20 mouse cellular contexts compared by ENCODE assay signal in the genomic region with DNA sequence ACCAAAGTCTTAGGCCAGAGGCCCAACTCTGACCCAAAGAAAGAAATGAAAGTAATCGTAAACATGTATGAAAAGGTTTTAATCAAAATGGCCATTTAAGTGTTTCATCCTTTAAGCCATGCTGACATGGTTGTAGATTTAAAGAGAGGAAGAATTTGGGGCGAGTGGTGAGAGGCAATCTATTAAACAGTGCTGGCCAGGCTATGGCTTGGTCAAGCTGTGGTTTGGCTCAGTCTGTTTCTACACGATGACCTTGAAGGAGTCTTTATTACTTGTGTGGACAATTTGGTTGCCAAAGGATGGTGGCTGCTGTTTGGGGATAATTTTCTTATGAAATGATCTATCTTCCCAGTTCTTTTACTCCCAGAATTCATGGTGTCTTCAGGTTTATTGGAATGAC. TPM values are rescaled to one million over a fixed set of nuclear protein-coding genes. Genes with fewer than 3 reads are reported as not detected.
"Had no signal": no experiment of that assay in that cellular context is flagged by ENCODE, and none has a peak within 500 bp of the region (broad histone marks: within the 10 kb centered on the region; RNA-seq: fewer than 3 reads in every experiment).

No protein-coding gene starts in this region.

- H3K9ac ChIP-seq: lung, embryonic 14.5 days; midbrain, embryonic 12.5 days; neural tube, embryonic 12.5 days had no signal

- H3K9me3 ChIP-seq: midbrain, embryonic 10.5 days; midbrain, embryonic 12.5 days; neural tube, embryonic 12.5 days had no signal

- ATAC-seq: midbrain, embryonic 16.5 days had no signal

- H3K4me3 ChIP-seq: midbrain, embryonic 10.5 days; midbrain, embryonic 12.5 days; myocyte; neural tube, embryonic 12.5 days had no signal

- H3K4me2 ChIP-seq: lung, embryonic 14.5 days; midbrain, embryonic 12.5 days had no signal

- H3K27ac ChIP-seq: midbrain, embryonic 10.5 days; midbrain, embryonic 12.5 days; neural tube, embryonic 12.5 days had no signal

- H3K27me3 ChIP-seq: neural tube, embryonic 12.5 days had no signal

- H3K36me3 ChIP-seq: midbrain, embryonic 10.5 days; midbrain, embryonic 12.5 days; neural tube, embryonic 12.5 days had no signal

- DNase-seq: lung, adult 18-20 months; lung, embryonic 14.5 days; lung, postnatal 10 days; lung, postnatal 4 days; midbrain, embryonic 14.5 days; retina, postnatal 1 day; right cerebral cortex, adult 18-20 months; right cerebral cortex, postnatal 25 days; right cerebral cortex, postnatal 4 days; spleen, adult 18-20 months; thymus, adult 18-20 months; thymus, postnatal 14 days; thymus, postnatal 36 days had no signal

- H3K4me1 ChIP-seq: neural tube, embryonic 12.5 days had no signal

RNA-seq across cellular contexts. Expression of a gene that starts 12.3 kb away (rescaled TPM):
- total RNA-seq: megakaryocyte, adult 5-6 weeks had no signal
- polyA plus RNA-seq: small intestine, adult 2 months had no signal
